Mouse (Mus musculus) liver, embryonic 15.5 days (tissue): ENCODE measurements around the gene Tnrc6b. TPM values are rescaled to one million over a fixed set of nuclear protein-coding genes. Genes with fewer than 3 reads are reported as not detected.
"Not testable (repeated sequence)": the region's sequence is repeated elsewhere in the genome, so short reads cannot be mapped to it uniquely, and the experiment has no call there.

Experiments
- ATAC-seq: fragments of 200-750 bp; cut with Nextera tagmentation; 2 replicates; pipeline ENCODE4 v1.8.0; 2017; ENCODE audit warnings: moderate number of reproducible peaks, mild to moderate bottlenecking, moderate library complexity; ENCODE audit not compliant: insufficient read depth
- H3K27ac ChIP-seq: fragments of 300-500 bp; sonication (generic); replicated peaks from 2 replicates; pipeline ENCODE4 v1.5.1; 2015; ENCODE audit warnings: mild to moderate bottlenecking, inconsistent platforms
- H3K27me3 ChIP-seq: fragments of 300-500 bp; sonication (generic); 2 replicates; pipeline ENCODE4 v1.6.1; 2015; ENCODE audit warnings: mild to moderate bottlenecking, inconsistent platforms
- H3K36me3 ChIP-seq: fragments of 300-500 bp; sonication (generic); replicated peaks from 2 replicates; pipeline ENCODE4 v1.6.1; 2015; ENCODE audit warnings: moderate library complexity, mild to moderate bottlenecking, inconsistent platforms
- H3K4me1 ChIP-seq: fragments of 300-500 bp; sonication (generic); replicated peaks from 2 replicates; pipeline ENCODE4 v1.6.1; 2015; ENCODE audit warnings: inconsistent platforms
- H3K4me2 ChIP-seq: fragments of 300-500 bp; sonication (generic); 2 replicates; pipeline ENCODE4 v1.6.1; 2015; ENCODE audit warnings: moderate library complexity, mild to moderate bottlenecking, inconsistent platforms
- H3K4me3 ChIP-seq: fragments of 300-500 bp; sonication (generic); replicated peaks from 2 replicates; pipeline ENCODE4 v1.5.1; 2015; ENCODE audit warnings: mild to moderate bottlenecking, inconsistent platforms
- H3K9ac ChIP-seq: fragments of 300-500 bp; sonication (generic); 2 replicates; pipeline ENCODE4 v1.6.1; 2015; ENCODE audit warnings: moderate library complexity, mild to moderate bottlenecking, inconsistent platforms
- H3K9me3 ChIP-seq: fragments of 300-500 bp; sonication (generic); replicated peaks from 2 replicates; pipeline ENCODE4 v1.6.1; 2016; ENCODE audit warnings: inconsistent platforms
- WGBS: fragments of 180-500 bp; shearing (Covaris S2); methylation state at CpG from one replicate; pipeline ENCODE4 v1.1.7; 2015; ENCODE audit warnings: mixed read lengths; ENCODE audit not compliant: insufficient replicate concordance; 5-methylcytosine and 5-hydroxymethylcytosine counted together
- polyA plus RNA-seq: library from polyadenylated mRNA; unstranded; fragments of >200 nt; fragmentation: Nextera tagmentation; extraction: Ambion mirVana; gene quantifications from 2 replicates; pipeline ENCODE4 v1.2.1, GENCODE M21; 2015

Gene Tnrc6b
- polyA plus RNA-seq, 1 experiment from 2014 or later, result 18.3 TPM

- H3K9ac ChIP-seq, result no peak overlapping the region
- no peak overlapping the region for H3K4me2 ChIP-seq
- ATAC-seq, result no peak
- no peak overlapping the region for H3K4me3 ChIP-seq
- 90% methylated on average over 3 of the region's 3 CpGs for WGBS
- no peaks in the 10 kb centered on the region for H3K9me3 ChIP-seq
- no peaks in the 10 kb centered on the region for H3K4me1 ChIP-seq
- H3K27ac ChIP-seq, result no peak overlapping the region
- peaks cover 94% of the 10 kb centered on the region for H3K36me3 ChIP-seq
- H3K27me3 ChIP-seq, result no peaks in the 10 kb centered on the region
Observed at GRCm38 (mm10) chr15:80892341-80892740, 181.2 kb downstream of the Tnrc6b start.

GRCm38 (mm10) chr15:80896741-80897140 lies 185.6 kb downstream of the Tnrc6b start:
- WGBS, result 69% methylated on average over 10 of the region's 10 CpGs
- Histone ChIP-seq H3K27me3 (no peaks in the 10 kb centered on the region), H3K4me3 (no peak overlapping the region), H3K9me3 (no peaks in the 10 kb centered on the region), H3K27ac (no peak overlapping the region), H3K4me1 (no peaks in the 10 kb centered on the region), H3K9ac (no peak overlapping the region), H3K4me2 (no peak overlapping the region), H3K36me3 (peaks cover 94% of the 10 kb centered on the region)
- ATAC-seq, result no peak

- Histone ChIP-seq H3K27me3 (no peaks in the 10 kb centered on the region), H3K9ac (no peak overlapping the region), H3K9me3 (no peaks in the 10 kb centered on the region), H3K4me1 (no peaks in the 10 kb centered on the region), H3K27ac (no peak overlapping the region), H3K4me2 (no peak overlapping the region), H3K4me3 (no peak overlapping the region), H3K36me3 (peaks cover 97% of the 10 kb centered on the region)
- 90% methylated on average over 5 of the region's 5 CpGs for WGBS
- no peak for ATAC-seq
Observed at GRCm38 (mm10) chr15:80897911-80898310, 186.8 kb downstream of the Tnrc6b start.

GRCm38 (mm10) chr15:80899806-80900205 lies 188.7 kb downstream of the Tnrc6b start:
- ATAC-seq, result no peak
- H3K9ac ChIP-seq, result no peak overlapping the region
- H3K27me3 ChIP-seq, result no peaks in the 10 kb centered on the region
- H3K27ac ChIP-seq, result no peak overlapping the region
- peaks cover 97% of the 10 kb centered on the region for H3K36me3 ChIP-seq
- no peaks in the 10 kb centered on the region for H3K9me3 ChIP-seq
- H3K4me3 ChIP-seq, result no peak overlapping the region
- 67% methylated on average over 2 of the region's 2 CpGs for WGBS
- no peak overlapping the region for H3K4me2 ChIP-seq
- no peaks in the 10 kb centered on the region for H3K4me1 ChIP-seq

GRCm38 (mm10) chr15:80901806-80902513 lies 190.8 kb downstream of the Tnrc6b start:
- H3K27me3 ChIP-seq, result no peaks in the 10 kb centered on the region
- H3K36me3 ChIP-seq, result peaks cover 97% of the 10 kb centered on the region
- 53% methylated on average over 6 of the region's 6 CpGs for WGBS
- H3K4me2 ChIP-seq, result no peak overlapping the region
- no peaks in the 10 kb centered on the region for H3K4me1 ChIP-seq
- H3K9ac ChIP-seq, result no peak overlapping the region
- 0 out of 2 replicates have a peak overlapping the region, but pooled peaks have one; percentile 35 for H3K27ac ChIP-seq
- ATAC-seq, result no peak
- no peaks in the 10 kb centered on the region for H3K9me3 ChIP-seq
- no peak overlapping the region for H3K4me3 ChIP-seq

- peaks cover 90% of the 10 kb centered on the region for H3K36me3 ChIP-seq
- H3K4me3 ChIP-seq, H3K9me3 ChIP-seq: not testable (repeated sequence)
Observed at GRCm38 (mm10) chr15:80904776-80905175, 193.7 kb downstream of the Tnrc6b start.

GRCm38 (mm10) chr15:80910183-80910582 lies 199.1 kb downstream of the Tnrc6b start:
- no peak overlapping the region for H3K4me3 ChIP-seq
- peak overlapping the region; percentile 84 for H3K27ac ChIP-seq
- 67% methylated on average over 3 of the region's 3 CpGs for WGBS
- peak overlapping the region; percentile 49 for H3K4me2 ChIP-seq
- H3K36me3 ChIP-seq, result peaks cover 87% of the 10 kb centered on the region
- 0 out of 2 replicates have a peak, but pooled peaks have one; percentile 14 for ATAC-seq
- H3K27me3 ChIP-seq, result no peaks in the 10 kb centered on the region
- peaks cover 40% of the 10 kb centered on the region for H3K4me1 ChIP-seq
- no peak overlapping the region for H3K9ac ChIP-seq
- H3K9me3 ChIP-seq, result no peaks in the 10 kb centered on the region

More at GRCm38 (mm10) chr15:80904776-80905175, 193.7 kb downstream of the Tnrc6b start:
- not testable (repeated sequence) for H3K9ac ChIP-seq, ATAC-seq, H3K4me2 ChIP-seq, H3K27ac ChIP-seq, H3K27me3 ChIP-seq
- WGBS, result 85% methylated on average over 6 of the region's 6 CpGs
- H3K4me1 ChIP-seq, result peaks cover 13% of the 10 kb centered on the region

- H3K36me3 ChIP-seq, result peaks cover 87% of the 10 kb centered on the region
- peak; percentile 97 for ATAC-seq
- no peak overlapping the region; the same call in 1 of the 2 replicates for H3K4me3 ChIP-seq
- H3K4me2 ChIP-seq, result peak overlapping the region; percentile 49
- 32% methylated on average over 4 of the region's 4 CpGs for WGBS
- H3K27ac ChIP-seq, result peak overlapping the region; percentile 84
- peaks cover 40% of the 10 kb centered on the region for H3K4me1 ChIP-seq
- H3K9me3 ChIP-seq, result no peaks in the 10 kb centered on the region
- H3K27me3 ChIP-seq, result no peaks in the 10 kb centered on the region
- peak overlapping the region; percentile 26 for H3K9ac ChIP-seq
Observed at GRCm38 (mm10) chr15:80910790-80911531, 199.8 kb downstream of the Tnrc6b start.

- no peak overlapping the region for H3K27ac ChIP-seq
- no peak overlapping the region for H3K4me3 ChIP-seq
- no peak for ATAC-seq
- no peaks in the 10 kb centered on the region for H3K27me3 ChIP-seq
- H3K36me3 ChIP-seq, result peaks cover 87% of the 10 kb centered on the region
- WGBS, result 72% methylated on average over 3 of the region's 3 CpGs
- H3K4me2 ChIP-seq, result no peak overlapping the region
- H3K9ac ChIP-seq, result peak overlapping the region; percentile 26; the same call in 1 of the 2 replicates
- H3K9me3 ChIP-seq, result no peaks in the 10 kb centered on the region
- peaks cover 40% of the 10 kb centered on the region for H3K4me1 ChIP-seq
Observed at GRCm38 (mm10) chr15:80912175-80912574, 201.1 kb downstream of the Tnrc6b start.

- Histone ChIP-seq H3K4me3 (no peak overlapping the region), H3K27ac (no peak overlapping the region), H3K4me2 (no peak overlapping the region), H3K9ac (no peak overlapping the region), H3K27me3 (no peaks in the 10 kb centered on the region), H3K9me3 (no peaks in the 10 kb centered on the region), H3K36me3 (peaks cover 93% of the 10 kb centered on the region), H3K4me1 (peaks cover 34% of the 10 kb centered on the region)
- no peak for ATAC-seq
- 89% methylated on average over 1 of the region's 1 CpGs for WGBS
Observed at GRCm38 (mm10) chr15:80913803-80914202, 202.7 kb downstream of the Tnrc6b start.

- H3K27me3 ChIP-seq, result no peaks in the 10 kb centered on the region
- H3K4me3 ChIP-seq, result no peak overlapping the region
- H3K4me1 ChIP-seq, result peaks cover 17% of the 10 kb centered on the region
- no peak overlapping the region for H3K9ac ChIP-seq
- no peak overlapping the region for H3K4me2 ChIP-seq
- no peak overlapping the region for H3K27ac ChIP-seq
- no peaks in the 10 kb centered on the region for H3K9me3 ChIP-seq
- 85% methylated on average over 2 of the region's 2 CpGs for WGBS
- peaks cover 98% of the 10 kb centered on the region for H3K36me3 ChIP-seq
- ATAC-seq, result no peak
Observed at GRCm38 (mm10) chr15:80915850-80916249, 204.7 kb downstream of the Tnrc6b start.
